ENCODE assay signal across 25 mouse cellular contexts in genomic region chr3:53277993-53278392, GRCm38 (mm10).
DNase-seq lines count a peak whose midpoint lies in the region.
"Had no signal": no experiment of that assay in that cellular context is flagged by ENCODE, and none has a peak within 500 bp of the region (broad histone marks: within the 10 kb centered on the region; RNA-seq: fewer than 3 reads in every experiment).

No protein-coding gene starts in this region.

- peak; percentile 14 for DNase-seq in retina, embryonic 14.5 days (ENCODE audit: low spot score)
- no peak for DNase-seq in retina, postnatal 1 day
- DNase-seq in A20 (ENCODE audit: low read depth, low spot score): peak; percentile 6
- peak; percentile 31 to 46 for DNase-seq in B cell, adult 2 months
- DNase-seq in splenic B cell, adult 2 months (ENCODE audit: low read depth, low spot score): peak; percentile 57
- DNase-seq in gastrocnemius, postnatal 25 days: no peak
- DNase-seq: adrenal gland, adult 2 months; adrenal gland, postnatal 14 days; cerebellum, adult 11-12 months; cerebellum, adult 8-10 months; cerebellum, postnatal 10 days; cerebellum, postnatal 36 days; embryo, embryonic 11 days; gastrocnemius, postnatal 10 days; heart, adult 18-20 months; heart, postnatal 14 days; heart, postnatal 4 days had no signal

- no peaks in the 10 kb centered on the region for H3K27me3 ChIP-seq in splenic B cell, adult 2 months (ENCODE audit: control insufficient read depth, insufficient read depth, low read length, poor library complexity, severe bottlenecking)
- H3K27me3 ChIP-seq: CH12.LX; embryonic facial prominence, embryonic 13.5 days; forebrain, embryonic 12.5 days; heart, embryonic 13.5 days; Patski had no signal

- H3K36me3 ChIP-seq in splenic B cell, adult 2 months (ENCODE audit: control insufficient read depth, insufficient read depth, low read length, poor library complexity, severe bottlenecking): no peaks in the 10 kb centered on the region
- H3K36me3 ChIP-seq: embryonic facial prominence, embryonic 10.5 days; embryonic facial prominence, embryonic 13.5 days; forebrain, embryonic 12.5 days; G1E; heart, embryonic 10.5 days; heart, embryonic 13.5 days had no signal

Comparison
In these comparisons a context has a peak if more than half of its experiments do, and no peak if none do; other contexts are left out.
1. DNase-seq: peak in retina, embryonic 14.5 days (single experiment), A20 (single experiment), B cell, adult 2 months (2 of 2) and splenic B cell, adult 2 months (single experiment); none in retina, postnatal 1 day (single experiment) and gastrocnemius, postnatal 25 days (single experiment).